Mouse (Mus musculus): Measurements from ENCODE around the gene Abcc5. TPM values are rescaled to one million over a fixed set of nuclear protein-coding genes. Genes with fewer than 3 reads are reported as not detected.
"Not testable (repeated sequence)": the region's sequence is repeated elsewhere in the genome, so short reads cannot be mapped to it uniquely, and the experiment has no call there.

Abcc5 gene
- total RNA-seq, 2 experiments from 2014 or later = 29.2 to 81.0 TPM

- no peak for ATAC-seq (replicated peaks; ENCODE audit: low FRiP score, low TSS enrichment, poor library complexity, severe bottlenecking)
Observed at GRCm38 (mm10) chr16:20371731-20372130, 54.5 kb downstream of the Abcc5 start.

DNA sequence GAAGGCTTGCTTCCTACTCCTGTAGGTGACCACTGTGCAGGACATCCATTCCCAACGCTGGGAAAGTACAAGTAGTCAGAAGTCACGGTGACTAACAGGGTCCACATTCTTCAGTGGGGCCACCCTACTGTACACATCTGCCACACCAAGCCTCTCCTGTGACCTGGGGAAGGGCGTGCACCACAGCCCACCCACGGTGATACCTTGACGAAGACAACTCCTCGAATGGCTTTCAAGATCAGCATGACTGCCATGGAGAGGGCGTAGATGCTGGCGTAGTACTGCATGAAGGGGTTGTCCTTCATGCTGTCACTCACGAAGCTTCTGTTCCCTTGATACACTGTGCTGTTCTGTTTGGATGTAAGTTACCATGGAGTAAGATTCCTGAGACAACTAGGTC lies 58.0 kb downstream of the Abcc5 start:
- ATAC-seq (replicated peaks; ENCODE audit: low FRiP score, low TSS enrichment, poor library complexity, severe bottlenecking) = no peak

DNA sequence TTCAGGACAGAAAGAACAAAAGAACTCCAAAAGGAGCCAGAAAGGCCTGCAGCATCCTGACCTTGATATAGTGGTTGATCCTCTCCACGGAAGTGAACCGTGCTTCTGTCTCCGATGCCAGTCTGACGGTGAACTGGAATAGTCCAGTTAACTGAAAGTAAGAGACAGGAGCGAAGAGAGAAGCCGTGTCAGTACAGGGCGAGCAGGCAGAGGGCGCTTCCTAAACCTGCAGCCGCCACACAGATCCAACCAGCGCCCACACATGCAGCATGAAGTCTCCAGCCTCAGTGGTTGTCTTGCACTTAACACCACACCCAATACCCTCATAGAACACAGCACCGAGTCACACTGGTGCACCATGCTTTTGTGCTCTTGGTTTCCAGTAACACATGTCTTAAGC lies 64.1 kb downstream of the Abcc5 start:
- ATAC-seq (replicated peaks; ENCODE audit: low FRiP score, low TSS enrichment, poor library complexity, severe bottlenecking) = no peak

- not testable (repeated sequence) for ATAC-seq (replicated peaks; ENCODE audit: low FRiP score, low TSS enrichment, poor library complexity, severe bottlenecking)
Observed at GRCm38 (mm10) chr16:20361496-20361895, 64.7 kb downstream of the Abcc5 start.

DNA sequence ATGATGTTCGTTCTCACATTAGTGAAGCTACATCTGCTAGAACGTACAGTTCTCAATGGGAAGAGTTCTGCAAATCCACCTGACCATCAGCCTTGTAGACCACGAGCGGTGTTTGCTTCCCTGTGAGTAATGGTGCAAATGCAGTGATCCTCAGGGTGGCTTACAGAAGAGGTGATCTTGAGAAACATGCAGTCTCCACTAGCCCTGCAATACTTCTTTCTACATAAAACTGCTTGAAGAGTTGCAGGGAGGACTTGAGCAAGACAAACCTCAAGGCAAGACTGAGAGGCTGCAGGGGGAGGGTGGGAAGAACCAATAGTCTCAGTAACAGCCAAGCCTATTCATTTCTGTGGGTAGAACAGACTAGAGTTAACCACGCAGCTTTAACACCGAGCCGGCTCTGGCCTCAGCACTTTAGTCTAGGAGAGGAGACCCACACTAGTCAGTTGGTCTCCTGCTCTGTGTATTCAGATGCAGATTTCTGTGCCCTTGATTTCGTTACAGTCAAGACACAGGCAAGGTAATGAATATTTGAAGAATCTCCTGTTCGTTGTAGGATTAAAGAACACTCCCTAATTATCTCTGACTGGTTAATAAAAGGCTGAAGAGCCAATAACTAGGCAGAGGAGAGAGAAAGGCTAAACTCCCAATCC lies 66.4 kb downstream of the Abcc5 start:
- no peak for ATAC-seq (replicated peaks; ENCODE audit: low FRiP score, low TSS enrichment, poor library complexity, severe bottlenecking)

DNA sequence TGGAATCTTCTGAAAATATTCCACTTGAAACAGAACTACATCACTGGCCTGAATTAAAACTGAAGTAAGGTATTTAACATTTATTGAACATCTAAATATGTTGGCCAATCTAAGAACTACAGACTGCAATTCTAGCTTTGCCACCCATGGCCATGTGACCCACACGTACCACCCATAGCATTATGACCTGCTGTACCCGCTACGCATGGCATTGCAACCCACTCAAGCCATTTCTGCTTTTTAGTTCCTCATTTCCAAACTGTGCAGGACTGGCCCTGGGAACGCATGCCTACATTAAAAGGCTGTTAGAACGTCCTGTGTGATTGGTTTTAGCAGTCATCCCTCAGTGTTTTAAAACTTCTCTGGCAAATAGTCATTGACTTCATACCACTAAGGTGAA lies 68.4 kb downstream of the Abcc5 start:
- ATAC-seq (replicated peaks; ENCODE audit: low FRiP score, low TSS enrichment, poor library complexity, severe bottlenecking) = no peak

- no peak for ATAC-seq (replicated peaks; ENCODE audit: low FRiP score, low TSS enrichment, poor library complexity, severe bottlenecking)
Observed at GRCm38 (mm10) chr16:20354762-20355161, 71.4 kb downstream of the Abcc5 start.

- ATAC-seq (replicated peaks; ENCODE audit: low FRiP score, low TSS enrichment, poor library complexity, severe bottlenecking) = no peak
Observed at GRCm38 (mm10) chr16:20354011-20354410, 72.2 kb downstream of the Abcc5 start.

DNA sequence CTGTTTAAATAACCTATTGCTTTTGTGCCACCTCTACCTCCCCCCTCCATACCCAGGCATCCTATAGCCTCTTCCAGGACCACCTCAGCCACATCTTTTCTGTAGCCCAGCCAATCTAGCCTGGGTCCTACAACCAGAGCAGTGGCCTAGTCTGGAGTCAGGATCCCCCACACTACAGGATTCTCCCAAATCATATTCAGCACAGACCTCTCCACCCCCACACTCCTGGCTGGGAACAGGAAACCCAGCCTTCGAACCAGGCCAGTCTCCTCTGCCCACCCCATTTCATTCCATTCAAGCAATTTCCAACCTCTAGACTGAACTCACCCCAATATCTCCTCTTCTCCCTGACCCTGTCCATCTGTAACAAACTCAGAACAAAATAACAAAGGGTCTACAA lies 80.7 kb downstream of the Abcc5 start:
- ATAC-seq (replicated peaks; ENCODE audit: low FRiP score, low TSS enrichment, poor library complexity, severe bottlenecking) = no peak

DNA sequence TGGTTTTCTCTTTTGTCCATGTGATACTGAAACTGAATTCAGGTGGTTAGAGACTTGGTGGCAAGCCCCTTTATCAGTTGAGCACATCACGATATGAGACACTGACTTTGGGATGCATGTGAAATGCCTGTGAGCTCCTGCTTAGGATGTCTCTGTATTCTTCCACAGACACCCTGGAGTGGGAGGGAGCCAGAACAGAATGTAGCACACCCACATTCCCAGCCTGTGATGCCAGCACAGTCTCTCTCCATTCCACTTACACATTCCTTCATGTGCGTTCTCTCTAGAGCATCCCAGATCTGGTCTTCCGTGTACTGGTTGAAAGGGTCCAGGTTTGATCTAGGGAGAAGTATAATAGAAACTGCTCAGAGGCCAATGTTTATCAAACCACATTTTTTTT lies 87.6 kb downstream of the Abcc5 start:
- no peak for ATAC-seq (replicated peaks; ENCODE audit: low FRiP score, low TSS enrichment, poor library complexity, severe bottlenecking)

DNA sequence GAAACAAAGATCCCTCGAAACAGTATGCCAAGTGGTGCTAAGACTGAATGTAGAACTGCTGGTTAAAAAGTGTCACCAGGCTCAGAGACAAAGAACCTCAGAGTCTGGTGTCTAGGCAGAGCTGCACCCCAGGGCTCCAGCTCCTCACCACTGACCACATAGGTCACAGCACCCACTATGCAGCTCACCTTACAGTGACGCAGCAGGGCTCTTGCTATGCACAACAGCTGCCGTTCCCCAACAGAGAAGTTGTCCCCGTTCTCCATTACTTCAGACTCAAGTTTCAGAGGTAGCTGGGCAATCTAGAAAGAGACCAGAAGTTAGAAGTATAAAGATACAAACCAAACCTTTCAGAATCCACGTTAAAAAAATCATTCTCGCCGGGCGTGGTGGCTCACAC lies 91.3 kb downstream of the Abcc5 start:
- no peak for ATAC-seq (replicated peaks; ENCODE audit: low FRiP score, low TSS enrichment, poor library complexity, severe bottlenecking)

- ATAC-seq (replicated peaks; ENCODE audit: low FRiP score, low TSS enrichment, poor library complexity, severe bottlenecking) = no peak
Observed at GRCm38 (mm10) chr16:20328306-20328705, 97.9 kb downstream of the Abcc5 start.

GRCm38 (mm10) chr16:20325286-20325685 lies 100.9 kb downstream of the Abcc5 start, which contains the start of gene Cyp2ab1:
TSS of gene Cyp2ab1 (minus strand) at chr16:20325404.
- no peak for ATAC-seq (replicated peaks; ENCODE audit: low FRiP score, low TSS enrichment, poor library complexity, severe bottlenecking)

DNA sequence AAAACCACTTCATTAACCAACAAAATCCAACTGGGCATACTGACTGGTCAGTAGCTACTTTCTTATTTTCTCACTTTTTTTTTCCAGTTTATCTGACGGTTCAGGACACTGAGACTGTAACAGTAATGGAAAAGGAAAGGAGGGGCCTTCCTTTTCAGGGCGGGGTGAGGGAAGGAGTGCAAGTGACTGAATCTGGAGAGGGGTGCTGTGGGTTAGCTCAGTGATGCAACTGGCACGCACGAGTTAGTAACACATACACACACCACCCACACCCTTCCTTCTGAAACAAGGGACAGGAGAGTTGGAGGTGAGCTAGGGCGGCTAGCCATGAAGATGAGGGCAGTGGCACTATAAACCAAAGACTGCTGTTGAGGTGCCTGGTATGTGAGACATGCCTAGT lies 102.3 kb downstream of the Abcc5 start:
- ATAC-seq (replicated peaks; ENCODE audit: low FRiP score, low TSS enrichment, poor library complexity, severe bottlenecking) = no peak

DNA sequence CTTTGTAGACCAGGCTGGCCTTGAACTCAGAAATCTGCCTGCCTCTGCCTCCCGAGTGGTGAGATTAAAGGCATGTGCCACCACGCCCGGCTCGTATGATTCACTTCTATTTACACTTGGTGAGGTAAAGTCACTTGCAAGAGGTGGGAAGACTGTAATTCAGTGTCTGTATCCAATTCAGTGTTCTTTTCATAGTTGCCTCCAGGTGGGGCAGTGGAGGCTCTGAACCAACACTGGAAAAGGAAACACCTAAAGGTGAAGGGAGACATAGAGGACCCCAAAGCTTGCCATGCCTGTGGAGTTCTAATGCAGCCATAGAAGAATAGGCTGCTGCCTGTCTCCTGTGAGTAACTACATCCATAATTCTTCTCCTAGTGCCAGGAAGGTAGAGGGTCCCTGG lies 103.9 kb downstream of the Abcc5 start:
- peak; percentile 59; the same call in 1 of the 2 replicates for ATAC-seq (replicated peaks; ENCODE audit: low FRiP score, low TSS enrichment, poor library complexity, severe bottlenecking)

DNA sequence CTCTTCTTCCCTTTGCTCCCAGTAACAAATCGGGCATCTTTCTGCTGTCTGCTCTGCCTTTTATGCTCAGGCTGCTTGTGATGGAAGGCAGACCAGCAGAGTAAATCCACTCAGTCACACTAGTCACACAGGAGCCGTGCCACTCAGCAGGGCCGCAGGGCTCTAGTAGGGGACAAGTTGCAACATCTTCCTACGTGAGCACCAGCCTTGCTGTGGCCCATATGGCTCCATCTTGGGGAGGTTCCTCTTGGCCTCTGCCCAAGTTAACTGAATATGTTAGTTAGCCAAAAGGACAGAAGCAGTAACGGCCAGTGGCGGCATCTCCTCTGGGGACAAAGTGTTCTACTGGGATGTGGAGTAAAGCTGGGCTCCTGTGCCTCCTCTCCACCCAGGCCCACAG lies 109.4 kb downstream of the Abcc5 start:
- ATAC-seq (replicated peaks; ENCODE audit: low FRiP score, low TSS enrichment, poor library complexity, severe bottlenecking) = no peak

- ATAC-seq (replicated peaks; ENCODE audit: low FRiP score, low TSS enrichment, poor library complexity, severe bottlenecking) = no peak
Observed at GRCm38 (mm10) chr16:20315266-20315665, 110.9 kb downstream of the Abcc5 start.

- no peak for ATAC-seq (replicated peaks; ENCODE audit: low FRiP score, low TSS enrichment, poor library complexity, severe bottlenecking)
Observed at GRCm38 (mm10) chr16:20312272-20312671, 113.9 kb downstream of the Abcc5 start.

GRCm38 (mm10) chr16:20301770-20302649 lies 124.2 kb downstream of the Abcc5 start, which contains the start of gene Parl:
TSS of gene Parl (minus strand) at chr16:20302387.
- ATAC-seq (replicated peaks; ENCODE audit: low FRiP score, low TSS enrichment, poor library complexity, severe bottlenecking) = peak; percentile 97

DNA sequence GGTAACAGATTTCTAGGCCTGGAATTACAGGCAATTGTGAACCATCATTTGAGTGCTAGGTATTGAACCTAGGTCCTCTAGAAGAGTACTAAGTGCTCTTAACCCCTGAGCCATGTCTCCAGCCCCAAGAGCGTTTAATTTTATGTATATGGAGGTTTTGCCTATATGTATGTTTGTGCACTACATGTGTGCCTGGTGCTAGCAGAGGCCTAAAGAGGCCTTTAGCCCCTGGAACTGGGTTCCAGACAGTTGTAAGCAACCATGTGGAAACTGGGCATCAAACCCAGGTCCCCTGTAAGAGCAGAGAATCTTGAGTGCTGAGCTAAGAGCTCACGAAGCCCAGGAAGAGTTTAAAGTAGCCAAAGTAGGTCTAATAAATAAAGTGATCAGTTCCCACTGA lies 126.1 kb downstream of the Abcc5 start:
- no peak for ATAC-seq (replicated peaks; ENCODE audit: low FRiP score, low TSS enrichment, poor library complexity, severe bottlenecking)

Measured in megakaryocyte-erythroid progenitor cell, adult 5-6 weeks (primary cell).